Mouse (Mus musculus): ENCODE measurements around the gene Pip4k2a. TPM values are rescaled to one million over a fixed set of nuclear protein-coding genes. Genes with fewer than 3 reads are reported as not detected.

Pip4k2a gene
- polyA plus RNA-seq, 1 experiment from 2014 or later, result 14.3 TPM

- no peak overlapping the region for H3K27ac ChIP-seq (ENCODE audit: low read depth, low read length)
Measured at GRCm38 (mm10) chr2:18872797-18873196, 125.1 kb downstream of the Pip4k2a start.

GRCm38 (mm10) chr2:18871087-18871486 lies 126.8 kb downstream of the Pip4k2a start:
- Histone ChIP-seq H3K9me3 (ENCODE audit: control insufficient read depth, low read length) (no peaks in the 10 kb centered on the region), H3K27ac (ENCODE audit: low read depth, low read length) (no peak overlapping the region), H3K27me3 (ENCODE audit: control insufficient read depth, insufficient read depth, low read length) (no peaks in the 10 kb centered on the region), H3K4me1 (ENCODE audit: control insufficient read depth, insufficient read depth, low read length) (no peaks in the 10 kb centered on the region), H3K36me3 (ENCODE audit: control insufficient read depth, insufficient read depth, low read length) (no peaks in the 10 kb centered on the region; the same call in 1 of the 2 replicates), H3K4me2 (replicated peaks; ENCODE audit: low read depth, low read length) (no peak overlapping the region), H3K4me3 (ENCODE audit: low read length) (no peak overlapping the region), H3K9ac (ENCODE audit: low read depth, low read length) (no peak overlapping the region)
- 94% methylated on average over 3 of the region's 3 CpGs for WGBS
- ATAC-seq (ENCODE audit: low FRiP score, low TSS enrichment), result no peak

More at GRCm38 (mm10) chr2:18872797-18873196, 125.1 kb downstream of the Pip4k2a start:
- no peaks in the 10 kb centered on the region for H3K4me1 ChIP-seq (ENCODE audit: control insufficient read depth, insufficient read depth, low read length)
- H3K9ac ChIP-seq (ENCODE audit: low read depth, low read length), result no peak overlapping the region
- H3K4me2 ChIP-seq (replicated peaks; ENCODE audit: low read depth, low read length), result no peak overlapping the region
- no peaks in the 10 kb centered on the region for H3K9me3 ChIP-seq (ENCODE audit: control insufficient read depth, low read length)
- no peaks in the 10 kb centered on the region for H3K27me3 ChIP-seq (ENCODE audit: control insufficient read depth, insufficient read depth, low read length)
- 5% methylated on average over 2 of the region's 2 CpGs for WGBS
- H3K36me3 ChIP-seq (ENCODE audit: control insufficient read depth, insufficient read depth, low read length), result no peaks in the 10 kb centered on the region; the same call in 1 of the 2 replicates
- H3K4me3 ChIP-seq (ENCODE audit: low read length), result no peak overlapping the region
- ATAC-seq (ENCODE audit: low FRiP score, low TSS enrichment), result no peak

- WGBS, result 92% methylated on average over 2 of the region's 2 CpGs
- Histone ChIP-seq H3K9me3 (ENCODE audit: control insufficient read depth, low read length) (no peaks in the 10 kb centered on the region), H3K4me3 (ENCODE audit: low read length) (no peak overlapping the region), H3K4me1 (ENCODE audit: control insufficient read depth, insufficient read depth, low read length) (no peaks in the 10 kb centered on the region), H3K36me3 (ENCODE audit: control insufficient read depth, insufficient read depth, low read length) (peaks cover 4% of the 10 kb centered on the region; the same call in 1 of the 2 replicates), H3K9ac (ENCODE audit: low read depth, low read length) (no peak overlapping the region), H3K4me2 (replicated peaks; ENCODE audit: low read depth, low read length) (no peak overlapping the region), H3K27me3 (ENCODE audit: control insufficient read depth, insufficient read depth, low read length) (no peaks in the 10 kb centered on the region), H3K27ac (ENCODE audit: low read depth, low read length) (no peak overlapping the region)
- no peak for ATAC-seq (ENCODE audit: low FRiP score, low TSS enrichment)
Measured at GRCm38 (mm10) chr2:18867069-18867468, 130.9 kb downstream of the Pip4k2a start.

GRCm38 (mm10) chr2:18864719-18865118 lies 133.2 kb downstream of the Pip4k2a start:
- WGBS, result 95% methylated on average over 5 of the region's 5 CpGs
- H3K27ac ChIP-seq (ENCODE audit: low read depth, low read length), result no peak overlapping the region
- no peaks in the 10 kb centered on the region for H3K4me1 ChIP-seq (ENCODE audit: control insufficient read depth, insufficient read depth, low read length)

GRCm38 (mm10) chr2:18861607-18862158 lies 136.2 kb downstream of the Pip4k2a start:
- ATAC-seq (ENCODE audit: low FRiP score, low TSS enrichment), result no peak

More at GRCm38 (mm10) chr2:18864719-18865118, 133.2 kb downstream of the Pip4k2a start:
- no peaks in the 10 kb centered on the region for H3K9me3 ChIP-seq (ENCODE audit: control insufficient read depth, low read length)
- no peak for ATAC-seq (ENCODE audit: low FRiP score, low TSS enrichment)
- H3K4me2 ChIP-seq (replicated peaks; ENCODE audit: low read depth, low read length), result no peak overlapping the region
- H3K27me3 ChIP-seq (ENCODE audit: control insufficient read depth, insufficient read depth, low read length), result no peaks in the 10 kb centered on the region
- peaks cover 4% of the 10 kb centered on the region; the same call in 1 of the 2 replicates for H3K36me3 ChIP-seq (ENCODE audit: control insufficient read depth, insufficient read depth, low read length)
- H3K9ac ChIP-seq (ENCODE audit: low read depth, low read length), result no peak overlapping the region
- no peak overlapping the region for H3K4me3 ChIP-seq (ENCODE audit: low read length)

GRCm38 (mm10) chr2:18860686-18861085 lies 137.2 kb downstream of the Pip4k2a start:
- H3K9ac ChIP-seq (ENCODE audit: low read depth, low read length), result no peak overlapping the region
- no peak overlapping the region for H3K4me2 ChIP-seq (replicated peaks; ENCODE audit: low read depth, low read length)
- no peaks in the 10 kb centered on the region for H3K27me3 ChIP-seq (ENCODE audit: control insufficient read depth, insufficient read depth, low read length)
- H3K9me3 ChIP-seq (ENCODE audit: control insufficient read depth, low read length), result no peaks in the 10 kb centered on the region
- peaks cover 4% of the 10 kb centered on the region; the same call in 1 of the 2 replicates for H3K36me3 ChIP-seq (ENCODE audit: control insufficient read depth, insufficient read depth, low read length)
- H3K4me3 ChIP-seq (ENCODE audit: low read length), result no peak overlapping the region
- 41% methylated on average over 9 of the region's 9 CpGs for WGBS
- H3K4me1 ChIP-seq (ENCODE audit: control insufficient read depth, insufficient read depth, low read length), result no peaks in the 10 kb centered on the region
- H3K27ac ChIP-seq (ENCODE audit: low read depth, low read length), result no peak overlapping the region
- no peak for ATAC-seq (ENCODE audit: low FRiP score, low TSS enrichment)

More at GRCm38 (mm10) chr2:18861607-18862158, 136.2 kb downstream of the Pip4k2a start:
- Histone ChIP-seq H3K9me3 (ENCODE audit: control insufficient read depth, low read length) (no peaks in the 10 kb centered on the region), H3K4me3 (ENCODE audit: low read length) (no peak overlapping the region), H3K4me1 (ENCODE audit: control insufficient read depth, insufficient read depth, low read length) (no peaks in the 10 kb centered on the region), H3K27ac (ENCODE audit: low read depth, low read length) (no peak overlapping the region), H3K9ac (ENCODE audit: low read depth, low read length) (no peak overlapping the region), H3K36me3 (ENCODE audit: control insufficient read depth, insufficient read depth, low read length) (peaks cover 4% of the 10 kb centered on the region; the same call in 1 of the 2 replicates), H3K27me3 (ENCODE audit: control insufficient read depth, insufficient read depth, low read length) (no peaks in the 10 kb centered on the region), H3K4me2 (replicated peaks; ENCODE audit: low read depth, low read length) (no peak overlapping the region)
- 85% methylated on average over 5 of the region's 5 CpGs for WGBS

- Histone ChIP-seq H3K9me3 (ENCODE audit: control insufficient read depth, low read length) (no peaks in the 10 kb centered on the region), H3K9ac (ENCODE audit: low read depth, low read length) (no peak overlapping the region), H3K4me3 (ENCODE audit: low read length) (no peak overlapping the region), H3K27ac (ENCODE audit: low read depth, low read length) (no peak overlapping the region), H3K4me1 (ENCODE audit: control insufficient read depth, insufficient read depth, low read length) (no peaks in the 10 kb centered on the region), H3K27me3 (ENCODE audit: control insufficient read depth, insufficient read depth, low read length) (no peaks in the 10 kb centered on the region), H3K4me2 (replicated peaks; ENCODE audit: low read depth, low read length) (no peak overlapping the region), H3K36me3 (ENCODE audit: control insufficient read depth, insufficient read depth, low read length) (peaks cover 2% of the 10 kb centered on the region; the same call in 1 of the 2 replicates)
- 87% methylated on average over 3 of the region's 3 CpGs for WGBS
- ATAC-seq (ENCODE audit: low FRiP score, low TSS enrichment), result no peak
Measured at GRCm38 (mm10) chr2:18857952-18858351, 140.0 kb downstream of the Pip4k2a start.

- 71% methylated on average over 13 of the region's 13 CpGs for WGBS
- Histone ChIP-seq H3K27me3 (ENCODE audit: control insufficient read depth, insufficient read depth, low read length) (no peaks in the 10 kb centered on the region), H3K27ac (ENCODE audit: low read depth, low read length) (no peak overlapping the region), H3K4me3 (ENCODE audit: low read length) (no peak overlapping the region), H3K4me2 (replicated peaks; ENCODE audit: low read depth, low read length) (no peak overlapping the region), H3K9ac (ENCODE audit: low read depth, low read length) (no peak overlapping the region), H3K36me3 (ENCODE audit: control insufficient read depth, insufficient read depth, low read length) (no peaks in the 10 kb centered on the region), H3K9me3 (ENCODE audit: control insufficient read depth, low read length) (no peaks in the 10 kb centered on the region), H3K4me1 (ENCODE audit: control insufficient read depth, insufficient read depth, low read length) (no peaks in the 10 kb centered on the region)
- no peak for ATAC-seq (ENCODE audit: low FRiP score, low TSS enrichment)
Measured at GRCm38 (mm10) chr2:18856461-18856860, 141.5 kb downstream of the Pip4k2a start.

- H3K36me3 ChIP-seq (ENCODE audit: control insufficient read depth, insufficient read depth, low read length), result no peaks in the 10 kb centered on the region
- H3K27ac ChIP-seq (ENCODE audit: low read depth, low read length), result no peak overlapping the region
- no peak overlapping the region for H3K4me3 ChIP-seq (ENCODE audit: low read length)
- H3K27me3 ChIP-seq (ENCODE audit: control insufficient read depth, insufficient read depth, low read length), result no peaks in the 10 kb centered on the region
- no peaks in the 10 kb centered on the region for H3K4me1 ChIP-seq (ENCODE audit: control insufficient read depth, insufficient read depth, low read length)
- H3K4me2 ChIP-seq (replicated peaks; ENCODE audit: low read depth, low read length), result no peak overlapping the region
- H3K9me3 ChIP-seq (ENCODE audit: control insufficient read depth, low read length), result no peaks in the 10 kb centered on the region
- 63% methylated on average over 8 of the region's 8 CpGs for WGBS
- ATAC-seq (ENCODE audit: low FRiP score, low TSS enrichment), result no peak
- no peak overlapping the region for H3K9ac ChIP-seq (ENCODE audit: low read depth, low read length)
Measured at GRCm38 (mm10) chr2:18855246-18855645, 142.7 kb downstream of the Pip4k2a start.
